Mouse (Mus musculus) MEL (cell line): ENCODE results near the gene Bad. TPM values are rescaled to one million over a fixed set of nuclear protein-coding genes. Genes with fewer than 3 reads are reported as not detected.

Experiments
- DNase-seq: peaks from one replicate; pipeline ENCODE4 v3.0.0; 2011; ENCODE audit warnings: low read depth, low spot score
- H3K27ac ChIP-seq: 2 replicates; pipeline ENCODE4 v1.5.1; 2012; ENCODE audit warnings: low read depth, mild to moderate bottlenecking, control low read depth, low read length, moderate library complexity; ENCODE audit not compliant: control insufficient read depth
- H3K27me3 ChIP-seq, 2 experiments: fragments of 150-350 bp in 1 of 2; sonication (generic) in 1 of 2; 2 replicates each; pipeline ENCODE4 v1.6.1; 2012; ENCODE audit warnings: low read length in 2 of 2, mild to moderate bottlenecking in 2 of 2, improper control_type of control experiment in 1 of 2, moderate library complexity in 1 of 2; ENCODE audit not compliant: insufficient read depth in 2 of 2, control insufficient read depth in 1 of 2
- H3K36me3 ChIP-seq, 2 experiments: 2 replicates each; pipeline ENCODE4 v1.6.1; 2012 to 2014; ENCODE audit warnings: low read length in 2 of 2, improper control_type of control experiment in 1 of 2, inconsistent platforms in 1 of 2, mild to moderate bottlenecking in 1 of 2; ENCODE audit not compliant: insufficient read depth in 2 of 2, control insufficient read depth in 1 of 2
- H3K4me1 ChIP-seq, 2 experiments: fragments of 150-350 bp in 1 of 2; sonication (generic) in 1 of 2; 2 replicates each; pipeline ENCODE4 v1.6.1; 2012; ENCODE audit warnings: low read length in 2 of 2, improper control_type of control experiment in 1 of 2, mild to moderate bottlenecking in 1 of 2; ENCODE audit not compliant: insufficient read depth in 2 of 2, control insufficient read depth in 1 of 2
- H3K4me3 ChIP-seq, 2 experiments: fragments of 150-350 bp in 1 of 2; sonication (generic) in 1 of 2; 2 replicates each; pipeline ENCODE4 v1.5.1; 2012; ENCODE audit warnings: low read depth in 2 of 2, low read length in 2 of 2, mild to moderate bottlenecking in 2 of 2, moderate library complexity in 2 of 2, control low read depth in 1 of 2, improper control_type of control experiment in 1 of 2; ENCODE audit not compliant: control insufficient read depth in 1 of 2, insufficient read depth in 1 of 2
- H3K79me2 ChIP-seq: 2 replicates; pipeline ENCODE4 v1.6.1; 2012; ENCODE audit warnings: mild to moderate bottlenecking, low read length, moderate library complexity; ENCODE audit not compliant: control insufficient read depth, poor library complexity, insufficient read depth
- H3K9ac ChIP-seq: 2 replicates; pipeline ENCODE4 v1.6.1; 2012; ENCODE audit warnings: low read depth, mild to moderate bottlenecking, control low read depth, low read length, moderate library complexity; ENCODE audit not compliant: control insufficient read depth, poor library complexity, severe bottlenecking
- H3K9me3 ChIP-seq: fragments of 150-350 bp; sonication (generic); replicated peaks from 2 replicates; pipeline ENCODE4 v1.6.1; 2012; ENCODE audit warnings: mild to moderate bottlenecking, low read length, improper control_type of control experiment, moderate library complexity; ENCODE audit not compliant: insufficient read depth
- CHD2 ChIP-seq: IDR thresholded peaks from 2 replicates; pipeline ENCODE4 v1.6.1; 2011; ENCODE audit warnings: low read length, improper control_type of control experiment
- ELF1 ChIP-seq: IDR thresholded peaks from 2 replicates; pipeline ENCODE4 v1.6.1; 2014; ENCODE audit warnings: low read depth, mild to moderate bottlenecking, inconsistent platforms, low read length, improper control_type of control experiment, moderate library complexity
- ETS1 ChIP-seq: IDR thresholded peaks from 2 replicates; pipeline ENCODE4 v1.6.1; 2012; ENCODE audit warnings: low read depth, mild to moderate bottlenecking, inconsistent platforms, low read length, improper control_type of control experiment, moderate library complexity
- GATA1 ChIP-seq: IDR thresholded peaks from 2 replicates; pipeline ENCODE4 v1.6.1; 2011; ENCODE audit warnings: low read depth, low read length, improper control_type of control experiment
- HCFC1 ChIP-seq: IDR thresholded peaks from 2 replicates; pipeline ENCODE4 v1.6.1; 2012; ENCODE audit warnings: low read depth, mild to moderate bottlenecking, inconsistent platforms, low read length, improper control_type of control experiment, moderate library complexity
- MAFK ChIP-seq: IDR thresholded peaks from 2 replicates; pipeline ENCODE4 v1.6.1; 2011; ENCODE audit warnings: low read depth, mild to moderate bottlenecking, low read length, improper control_type of control experiment, borderline replicate concordance
- MAX ChIP-seq: IDR thresholded peaks from 2 replicates; pipeline ENCODE4 v1.6.1; 2011; ENCODE audit warnings: low read length, improper control_type of control experiment
- MAZ ChIP-seq: IDR thresholded peaks from 2 replicates; pipeline ENCODE4 v1.6.1; 2012; ENCODE audit warnings: low read depth, mild to moderate bottlenecking, inconsistent platforms, low read length, improper control_type of control experiment
- MEF2A ChIP-seq: IDR thresholded peaks from 2 replicates; pipeline ENCODE4 v1.6.1; 2014; ENCODE audit warnings: low read depth, mild to moderate bottlenecking, inconsistent platforms, low read length, improper control_type of control experiment; ENCODE audit not compliant: poor library complexity, insufficient replicate concordance, severe bottlenecking; ENCODE audit errors: extremely low read depth
- MXI1 ChIP-seq: IDR thresholded peaks from 2 replicates; pipeline ENCODE4 v1.6.1; 2011; ENCODE audit warnings: mild to moderate bottlenecking, low read depth, low read length, improper control_type of control experiment
- MYB ChIP-seq: IDR thresholded peaks from 2 replicates; pipeline ENCODE4 v1.6.1; 2011; ENCODE audit warnings: mild to moderate bottlenecking, low read depth, low read length, improper control_type of control experiment
- SMC3 ChIP-seq: IDR thresholded peaks from 2 replicates; pipeline ENCODE4 v1.6.1; 2011; ENCODE audit warnings: low read depth, low read length, improper control_type of control experiment
- TCF12 ChIP-seq: IDR thresholded peaks from 2 replicates; pipeline ENCODE4 v1.6.1; 2014; ENCODE audit warnings: low read depth, mild to moderate bottlenecking, inconsistent platforms, low read length, improper control_type of control experiment, moderate library complexity
- ZC3H11A ChIP-seq: IDR thresholded peaks from 2 replicates; pipeline ENCODE4 v1.6.1; 2012; ENCODE audit warnings: low read depth, mild to moderate bottlenecking, inconsistent platforms, low read length, improper control_type of control experiment
- ZKSCAN1 ChIP-seq: IDR thresholded peaks from 2 replicates; pipeline ENCODE4 v1.6.1; 2012; ENCODE audit warnings: low read depth, mild to moderate bottlenecking, inconsistent platforms, low read length, improper control_type of control experiment, moderate library complexity
- ZMIZ1 ChIP-seq: IDR thresholded peaks from 2 replicates; pipeline ENCODE4 v1.6.1; 2012; ENCODE audit warnings: low read depth, mild to moderate bottlenecking, inconsistent platforms, low read length, improper control_type of control experiment, moderate library complexity
- ZNF384 ChIP-seq: IDR thresholded peaks from 2 replicates; pipeline ENCODE4 v1.6.1; 2012; ENCODE audit warnings: low read depth, mild to moderate bottlenecking, inconsistent platforms, low read length, improper control_type of control experiment
- polyA plus RNA-seq, 2 experiments: library from polyadenylated mRNA; stranded (reverse) in 1 of 2; unstranded in 1 of 2; fragments of >175 nt in 1 of 2; fragments of >200 nt in 1 of 2; gene quantifications; 2 replicates each; pipeline versions ENCODE4 v1.2.1 to v1.2.4; 2012; ENCODE audit warnings: low replicate concordance in 2 of 2, low read depth in 1 of 2; ENCODE audit not compliant: insufficient read length in 2 of 2, insufficient read depth in 1 of 2, missing spikeins in 1 of 2
- total RNA-seq: library from RNA; depleted of rRNA; stranded (reverse); fragments of 300-350 nt; gene quantifications from 2 replicates; pipeline ENCODE4 v1.2.3, GENCODE M21; 2012

Gene Bad
- total and polyA plus RNA-seq, 3 experiments, result 51.7 to 69.7 TPM; not detected in 1

DNA sequence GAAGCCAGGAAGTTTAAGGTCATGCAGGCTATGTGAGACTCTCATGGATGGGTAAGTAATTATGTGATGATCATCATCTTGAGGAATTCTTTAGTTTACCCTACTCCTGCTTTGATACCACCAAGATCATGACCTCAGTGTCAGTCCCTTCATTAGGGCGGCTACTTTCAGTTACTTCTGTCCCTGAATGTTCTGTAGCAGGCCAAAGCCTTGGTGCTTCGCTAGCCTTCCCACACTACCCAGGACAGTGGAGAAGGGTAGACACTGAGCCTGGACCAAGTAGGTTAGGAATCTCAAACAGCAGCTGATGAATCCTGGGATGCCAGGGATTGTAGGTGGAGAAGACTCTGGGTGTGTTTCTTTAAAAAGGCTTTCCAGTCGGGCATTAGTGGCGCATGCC lies 39.8 kb downstream of the Bad start:
- no peak for DNase-seq
- Histone ChIP-seq H3K27me3 (no peaks in the 10 kb centered on the region), H3K27ac (no peak overlapping the region), H3K4me3 (peak overlapping the region in 1 of 2 experiments; percentile 60; a peak in 2 of 4 replicates), H3K4me1 (peaks cover under 1 to 22% of the 10 kb centered on the region in 2 experiments), H3K79me2 (peaks cover 26% of the 10 kb centered on the region), H3K36me3 (peaks cover 0 to 24% of the 10 kb centered on the region in 2 experiments; a peak in 2 of 4 replicates), H3K9ac (peak overlapping the region; percentile 75), H3K9me3 (no peaks in the 10 kb centered on the region)
- no peak for TF ChIP-seq CHD2
- TF ChIP-seq ZMIZ1, result 0 out of 2 replicates have a peak, but pooled peaks have one; percentile 4

GRCm38 (mm10) chr19:6983621-6984020 lies 42.0 kb downstream of the Bad start:
- Histone ChIP-seq H3K36me3 (peaks cover 0 to 15% of the 10 kb centered on the region in 2 experiments; a peak in 2 of 4 replicates), H3K4me3 (no peak overlapping the region)

GRCm38 (mm10) chr19:6985300-6985699 lies 43.6 kb downstream of the Bad start:
- H3K9me3 ChIP-seq, result no peaks in the 10 kb centered on the region
- peaks cover 11% of the 10 kb centered on the region; the same call in 1 of the 2 replicates for H3K79me2 ChIP-seq
- no peaks in the 10 kb centered on the region for H3K27me3 ChIP-seq
- no peak for TF ChIP-seq MAX
- no peak for TF ChIP-seq MEF2A
- no peak for TF ChIP-seq HCFC1
- no peak for TF ChIP-seq TCF12
- no peak for TF ChIP-seq MYB
- TF ChIP-seq ETS1, result no peak
- no peak for TF ChIP-seq ZC3H11A
- TF ChIP-seq ELF1, result no peak
- no peak for TF ChIP-seq ZNF384
- no peak for TF ChIP-seq GATA1
- no peak for TF ChIP-seq SMC3
- TF ChIP-seq MXI1, result no peak
- TF ChIP-seq MAFK, result no peak
- no peak overlapping the region for H3K27ac ChIP-seq
- peaks cover 11 to 19% of the 10 kb centered on the region in 2 experiments for H3K4me1 ChIP-seq
- H3K9ac ChIP-seq, result no peak overlapping the region
- peaks cover 0 to 12% of the 10 kb centered on the region in 2 experiments; a peak in 2 of 4 replicates for H3K36me3 ChIP-seq
- H3K4me3 ChIP-seq, result no peak overlapping the region
- no peak for DNase-seq

More at GRCm38 (mm10) chr19:6983621-6984020, 42.0 kb downstream of the Bad start:
- peaks cover 13% of the 10 kb centered on the region; the same call in 1 of the 2 replicates for H3K79me2 ChIP-seq
- TF ChIP-seq CHD2 (no peak), ZKSCAN1 (no peak), MAZ (no peak)
- no peaks in the 10 kb centered on the region for H3K9me3 ChIP-seq
- DNase-seq, result no peak
- H3K27me3 ChIP-seq, result no peaks in the 10 kb centered on the region
- peaks cover 11 to 22% of the 10 kb centered on the region in 2 experiments for H3K4me1 ChIP-seq
- no peak overlapping the region for H3K27ac ChIP-seq
- no peak overlapping the region for H3K9ac ChIP-seq
